Mouse (Mus musculus): ENCODE results near the gene Larp1b.

The Larp1b gene

GRCm38 (mm10) chr3:41084421-41084820, 134.8 kb downstream of the Larp1b start:
- no peak for DNase-seq

GRCm38 (mm10) chr3:41087071-41087470, 137.4 kb downstream of the Larp1b start:
- no peak for DNase-seq
